Mouse (Mus musculus) kidney, adult 2 months (tissue): ENCODE data around the gene AI182371.

Source experiments
- CTCF ChIP-seq: fragments of 200-500 bp; conservative IDR thresholded peaks from 2 replicates; pipeline ENCODE4 v1.5.1; 2011; ENCODE audit warnings: low read depth, mild to moderate bottlenecking, control low read depth, low read length, moderate library complexity, mixed read lengths; ENCODE audit not compliant: insufficient read depth, insufficient read length
- POLR2A ChIP-seq: fragments of 200-500 bp; IDR thresholded peaks from one replicate; pipeline ENCODE4 v1.6.1; 2011; ENCODE audit warnings: low read depth, low read length, control low read depth

DNA sequence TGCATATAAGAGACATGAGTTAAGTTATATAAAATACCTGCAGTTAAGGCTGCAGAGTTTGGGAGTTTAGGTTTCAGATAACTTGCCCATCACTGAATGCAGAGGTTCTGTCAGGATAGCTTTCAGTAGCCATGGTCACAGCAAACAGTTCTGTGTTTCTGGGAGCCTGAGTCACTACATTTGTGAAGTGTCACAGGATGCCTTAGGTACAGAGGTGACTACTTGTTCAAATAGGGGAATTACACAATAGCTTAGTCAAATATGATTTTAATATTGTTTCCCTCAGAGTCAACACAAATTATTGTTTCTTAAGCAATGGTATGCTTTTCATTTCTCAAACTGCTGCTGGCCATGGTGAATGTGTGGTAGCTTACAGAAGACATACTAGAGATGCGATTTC, 32.2 kb downstream of the AI182371 start:
- TF ChIP-seq POLR2A, result no peak
- TF ChIP-seq CTCF, result no peak
